ENCODE assay signal across 21 mouse cellular contexts in the genomic region with DNA sequence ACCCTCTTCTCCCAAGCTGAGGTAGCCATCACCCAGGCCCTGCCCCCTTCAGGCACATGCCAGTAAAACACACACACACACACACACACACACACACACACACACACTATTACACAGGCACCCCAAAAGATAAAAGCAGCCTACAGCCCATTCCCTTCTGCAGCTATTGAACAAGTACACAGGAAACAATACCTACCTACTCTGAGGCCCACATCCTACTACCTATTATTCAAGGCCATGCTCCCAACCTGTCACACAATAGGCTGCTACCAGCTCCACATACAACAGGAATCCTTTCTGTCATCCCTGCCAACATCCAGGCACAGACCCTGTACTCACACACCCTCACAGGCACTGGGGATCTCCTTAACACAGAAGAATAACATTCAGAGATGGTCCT. TPM values are rescaled to one million over a fixed set of nuclear protein-coding genes. Genes with fewer than 3 reads are reported as not detected.
DNase-seq lines count a peak whose midpoint lies in the region; ATAC-seq and TF ChIP-seq lines count a peak whose summit lies in the region.
"Had no signal": no experiment of that assay in that cellular context is flagged by ENCODE, and none has a peak within 500 bp of the region (broad histone marks: within the 10 kb centered on the region; RNA-seq: fewer than 3 reads in every experiment).

No protein-coding gene starts in this region.

- no peak for ATAC-seq in lung, postnatal 0 days
- no peak for ATAC-seq in stomach, postnatal 0 days (ENCODE audit: low FRiP score, low TSS enrichment)
- ATAC-seq: midbrain, embryonic 13.5 days had no signal

- no peaks in the 10 kb centered on the region for H3K9me3 ChIP-seq in lung, postnatal 0 days (ENCODE audit: low read length)
- H3K9me3 ChIP-seq in stomach, postnatal 0 days (ENCODE audit: control insufficient read depth, low read length) = no peaks in the 10 kb centered on the region
- H3K9me3 ChIP-seq: embryonic facial prominence, embryonic 12.5 days; forebrain, embryonic 12.5 days; heart, embryonic 10.5 days; lung, embryonic 15.5 days; midbrain, embryonic 13.5 days had no signal

- H3K9ac ChIP-seq in lung, postnatal 0 days (replicated peaks; ENCODE audit: low read depth) = no peak overlapping the region
- H3K9ac ChIP-seq in stomach, postnatal 0 days (ENCODE audit: low read length) = no peak overlapping the region
- H3K9ac ChIP-seq: embryonic facial prominence, embryonic 12.5 days; forebrain, embryonic 12.5 days; liver, embryonic 14.5 days; lung, embryonic 15.5 days; midbrain, embryonic 13.5 days had no signal

- no peak for TF ChIP-seq EP300 in lung, postnatal 0 days (IDR thresholded peaks at IDR 0.05)
- no peak for TF ChIP-seq EP300 in stomach, postnatal 0 days (optimal IDR thresholded peaks at IDR 0.05)

- H3K4me2 ChIP-seq in lung, postnatal 0 days (replicated peaks; ENCODE audit: low read depth, low read length) = no peak overlapping the region
- no peak overlapping the region for H3K4me2 ChIP-seq in stomach, postnatal 0 days (replicated peaks; ENCODE audit: low read depth)
- H3K4me2 ChIP-seq: embryonic facial prominence, embryonic 12.5 days; forebrain, embryonic 12.5 days; lung, embryonic 15.5 days; midbrain, embryonic 13.5 days had no signal

- no peak for TF ChIP-seq POLR2A in thymus, adult 2 months (IDR thresholded peaks at IDR 0.05; ENCODE audit: control insufficient read depth, extremely low read depth, insufficient read depth, low read length, poor library complexity)

- no peak for DNase-seq in gastrocnemius, adult 2 months
- no peak for DNase-seq in gastrocnemius, postnatal 36 days
- DNase-seq in lung, postnatal 0 days (ENCODE audit: low spot score) = no peak
- DNase-seq in lung, postnatal 4 days = no peak
- no peak for DNase-seq in thymus, adult 2 months
- DNase-seq in thymus, postnatal 4 days = no peak
- no peak for DNase-seq in stomach, postnatal 0 days (ENCODE audit: low spot score)
- no peak for DNase-seq in layer of hippocampus, postnatal 14 days (ENCODE audit: low spot score in 2 of 2)
- DNase-seq: adrenal gland, postnatal 10 days; cerebellum, postnatal 14 days; kidney, adult 18-20 months; kidney, postnatal 10 days; layer of hippocampus, postnatal 36 days; thymus, postnatal 14 days had no signal

- peaks cover 33% of the 10 kb centered on the region for H3K4me1 ChIP-seq in lung, postnatal 0 days (ENCODE audit: insufficient read depth, low read depth, low read length)
- H3K4me1 ChIP-seq in thymus, adult 2 months (replicated peaks; ENCODE audit: control insufficient read depth, insufficient read depth, low read length) = peaks cover 62% of the 10 kb centered on the region
- peaks cover 27% of the 10 kb centered on the region for H3K4me1 ChIP-seq in stomach, postnatal 0 days (replicated peaks; ENCODE audit: control insufficient read depth, insufficient read depth)

- H3K27me3 ChIP-seq in lung, postnatal 0 days (replicated peaks; ENCODE audit: insufficient read depth, low read length) = no peaks in the 10 kb centered on the region
- H3K27me3 ChIP-seq in thymus, adult 2 months (ENCODE audit: control insufficient read depth, insufficient read depth, low read length) = no peaks in the 10 kb centered on the region
- no peaks in the 10 kb centered on the region for H3K27me3 ChIP-seq in stomach, postnatal 0 days (ENCODE audit: control insufficient read depth, insufficient read depth, low read length)
- H3K27me3 ChIP-seq: CH12.LX; embryonic facial prominence, embryonic 12.5 days; forebrain, embryonic 12.5 days; lung, embryonic 15.5 days; midbrain, embryonic 13.5 days had no signal

- no peak overlapping the region for H3K4me3 ChIP-seq in gastrocnemius, adult 2 months
- no peak overlapping the region for H3K4me3 ChIP-seq in lung, postnatal 0 days (ENCODE audit: low read depth, low read length)
- no peak overlapping the region for H3K4me3 ChIP-seq in thymus, adult 2 months (ENCODE audit: control insufficient read depth, insufficient read depth, low read length)
- H3K4me3 ChIP-seq in stomach, postnatal 0 days (ENCODE audit: low read depth, low read length) = no peak overlapping the region
- H3K4me3 ChIP-seq: embryonic facial prominence, embryonic 12.5 days; forebrain, embryonic 12.5 days; heart, embryonic 10.5 days; lung, embryonic 15.5 days; midbrain, embryonic 13.5 days had no signal

- TF ChIP-seq CTCF in gastrocnemius, adult 2 months (IDR thresholded peaks at IDR 0.05) = no peak
- peak; percentile 26; the same call in 1 of the 2 replicates for TF ChIP-seq CTCF in lung, postnatal 0 days (IDR thresholded peaks at IDR 0.05)
- TF ChIP-seq CTCF in thymus, adult 2 months (IDR thresholded peaks at IDR 0.05; ENCODE audit: borderline replicate concordance, control insufficient read depth, extremely low read depth, insufficient read depth, low read length, poor library complexity) = no peak
- 0 out of 2 replicates have a peak, but pooled peaks have one; percentile 3 for TF ChIP-seq CTCF in stomach, postnatal 0 days (IDR thresholded peaks at IDR 0.05; ENCODE audit: low read depth)

- H3K27ac ChIP-seq in gastrocnemius, adult 2 months = peak overlapping the region; percentile 5; the same call in 1 of the 2 replicates
- H3K27ac ChIP-seq in lung, postnatal 0 days (ENCODE audit: low read length) = peak overlapping the region; percentile 20; the same call in 1 of the 2 replicates
- H3K27ac ChIP-seq in thymus, adult 2 months (ENCODE audit: control insufficient read depth, insufficient read depth, low read length) = peak overlapping the region; percentile 42; the same call in 1 of the 2 replicates
- no peak overlapping the region for H3K27ac ChIP-seq in stomach, postnatal 0 days (replicated peaks)
- H3K27ac ChIP-seq: liver, embryonic 14.5 days; lung, embryonic 15.5 days had no signal

- intact Hi-C loops in gastrocnemius, adult 2 months (cut with DNase I) = no loop called here
- intact Hi-C loops in gastrocnemius, postnatal 36 days (cut with DNase I) = no loop called here

- no peaks in the 10 kb centered on the region for H3K36me3 ChIP-seq in lung, postnatal 0 days (ENCODE audit: insufficient read depth, low read length)
- H3K36me3 ChIP-seq in thymus, adult 2 months (ENCODE audit: control insufficient read depth, insufficient read depth, low read length) = no peaks in the 10 kb centered on the region
- H3K36me3 ChIP-seq in stomach, postnatal 0 days (ENCODE audit: control insufficient read depth, insufficient read depth, low read length) = peaks cover 4% of the 10 kb centered on the region; the same call in 1 of the 2 replicates

RNA-seq across cellular contexts. Expression of gene Ski, which starts 13.3 kb away (rescaled TPM):
- total RNA-seq in gastrocnemius, adult 2 months (2021) = 10 to 100 TPM; 28.5 to 35.6 TPM
- total RNA-seq in gastrocnemius, postnatal 36 days (2021) = 10 to 100 TPM; 28.7 to 30.2 TPM
- 22.6 and 23.2 TPM in 2 replicates for polyA plus RNA-seq in lung, postnatal 0 days (2015; fragmentation: Nextera tagmentation; extraction: Ambion mirVana)
- polyA plus RNA-seq in thymus, adult 2 months (2012; rRNA removed) = 70.5 and 79.5 TPM in 2 replicates
- polyA plus RNA-seq in stomach, postnatal 0 days (2015; fragmentation: Nextera tagmentation; extraction: Ambion mirVana) = 9.7 and 10.8 TPM in 2 replicates
- 100 to 1,000 TPM; 115 to 117 TPM for total RNA-seq in layer of hippocampus, postnatal 14 days (2021)

RNA-seq across cellular contexts. Expression of gene Faap20, which starts 40.5 kb away (rescaled TPM):
- total RNA-seq in gastrocnemius, adult 2 months (2021) = 1 to 10 TPM; 4.6 to 6.1 TPM
- 1 to 10 TPM; 3.1 to 4.7 TPM for total RNA-seq in gastrocnemius, postnatal 36 days (2021)
- 61.4 and 66.6 TPM in 2 replicates for polyA plus RNA-seq in lung, postnatal 0 days (2015; fragmentation: Nextera tagmentation; extraction: Ambion mirVana)
- 85.7 and 91.3 TPM in 2 replicates for polyA plus RNA-seq in thymus, adult 2 months (2012; rRNA removed)
- 43.5 and 46.3 TPM in 2 replicates for polyA plus RNA-seq in stomach, postnatal 0 days (2015; fragmentation: Nextera tagmentation; extraction: Ambion mirVana)
- total RNA-seq in layer of hippocampus, postnatal 14 days (2021) = 10 to 100 TPM; 24.2 to 24.5 TPM

Comparison
In these comparisons a context has a peak if more than half of its experiments do, and no peak if none do; other contexts are left out.
1. CTCF ChIP-seq: peak in lung, postnatal 0 days (single experiment) and stomach, postnatal 0 days (single experiment); none in gastrocnemius, adult 2 months (single experiment) and thymus, adult 2 months (single experiment).